In genomic region chr12:46416765-46417404, GRCm38 (mm10) we compare ENCODE assay signal across 25 mouse cellular contexts.
DNase-seq lines count a peak whose midpoint lies in the region; ATAC-seq and TF ChIP-seq lines count a peak whose summit lies in the region.
"Had no signal": no experiment of that assay in that cellular context is flagged by ENCODE, and none has a peak within 500 bp of the region (broad histone marks: within the 10 kb centered on the region; RNA-seq: fewer than 3 reads in every experiment).

No protein-coding gene starts in this region.

- H3K4me3 ChIP-seq in forebrain, embryonic 14.5 days (ENCODE audit: low read depth, low read length): no peak overlapping the region
- no peak overlapping the region for H3K4me3 ChIP-seq in forebrain, embryonic 11.5 days (ENCODE audit: low read depth, low read length)
- H3K4me3 ChIP-seq in layer of hippocampus, adult 2 months: no peak overlapping the region
- H3K4me3 ChIP-seq in midbrain, embryonic 13.5 days (replicated peaks): no peak overlapping the region
- H3K4me3 ChIP-seq in thymus, adult 2 months (ENCODE audit: control insufficient read depth, insufficient read depth, low read length): no peak overlapping the region
- H3K4me3 ChIP-seq: embryonic facial prominence, embryonic 10.5 days; heart, embryonic 12.5 days; hindbrain, embryonic 13.5 days; limb, embryonic 12.5 days; liver, embryonic 13.5 days; lung, embryonic 15.5 days; midbrain, embryonic 12.5 days had no signal

- H3K4me1 ChIP-seq in forebrain, embryonic 14.5 days (ENCODE audit: control insufficient read depth, insufficient read depth, low read length): no peaks in the 10 kb centered on the region
- no peaks in the 10 kb centered on the region for H3K4me1 ChIP-seq in forebrain, embryonic 11.5 days (replicated peaks; ENCODE audit: control insufficient read depth, insufficient read depth, low read length)
- 0 out of 2 replicates have a peak, but pooled peaks cover 5% of the 10 kb centered on the region for H3K4me1 ChIP-seq in midbrain, embryonic 13.5 days (replicated peaks)
- no peaks in the 10 kb centered on the region for H3K4me1 ChIP-seq in thymus, adult 2 months (replicated peaks; ENCODE audit: control insufficient read depth, insufficient read depth, low read length)
- H3K4me1 ChIP-seq: embryonic facial prominence, embryonic 10.5 days; heart, embryonic 12.5 days; hindbrain, embryonic 13.5 days; limb, embryonic 12.5 days; midbrain, embryonic 12.5 days had no signal

- peak; percentile 87 for ATAC-seq in forebrain, embryonic 14.5 days
- no peak for ATAC-seq in forebrain, embryonic 11.5 days (replicated peaks; ENCODE audit: low FRiP score)
- ATAC-seq in midbrain, embryonic 13.5 days: no peak
- ATAC-seq: intestine, embryonic 16.5 days had no signal

- H3K9me3 ChIP-seq in forebrain, embryonic 14.5 days (replicated peaks; ENCODE audit: control insufficient read depth, low read length): no peaks in the 10 kb centered on the region
- no peaks in the 10 kb centered on the region for H3K9me3 ChIP-seq in forebrain, embryonic 11.5 days (ENCODE audit: control insufficient read depth, low read length)
- H3K9me3 ChIP-seq in midbrain, embryonic 13.5 days: no peaks in the 10 kb centered on the region
- H3K9me3 ChIP-seq: embryonic facial prominence, embryonic 10.5 days; G1E; heart, embryonic 12.5 days; hindbrain, embryonic 13.5 days; limb, embryonic 12.5 days; liver, embryonic 13.5 days; lung, embryonic 15.5 days; midbrain, embryonic 12.5 days had no signal

- TF ChIP-seq POLR2A in brain, embryonic 14.5 days (IDR thresholded peaks at IDR 0.05; ENCODE audit: borderline replicate concordance, extremely low read depth, insufficient read depth, insufficient read length, poor library complexity, severe bottlenecking): no peak
- no peak for TF ChIP-seq POLR2A in thymus, adult 2 months (IDR thresholded peaks at IDR 0.05; ENCODE audit: control insufficient read depth, extremely low read depth, insufficient read depth, low read length, poor library complexity)

- TF ChIP-seq CTCF in layer of hippocampus, adult 2 months (conservative IDR thresholded peaks at IDR 0.05): no peak
- TF ChIP-seq CTCF in brain, embryonic 14.5 days (IDR thresholded peaks at IDR 0.05; ENCODE audit: borderline replicate concordance, extremely low read depth, insufficient read depth, insufficient read length): no peak
- no peak for TF ChIP-seq CTCF in thymus, adult 2 months (IDR thresholded peaks at IDR 0.05; ENCODE audit: borderline replicate concordance, control insufficient read depth, extremely low read depth, insufficient read depth, low read length, poor library complexity)

- DNase-seq in forebrain, embryonic 14.5 days (ENCODE audit: low spot score): peak; percentile 78
- DNase-seq in forebrain, embryonic 11.5 days (ENCODE audit: low spot score): no peak
- peak; percentile 56 to 77 for DNase-seq in layer of hippocampus, adult 2 months (ENCODE audit: low spot score in 2 of 2)
- DNase-seq in layer of hippocampus, postnatal 10 days (ENCODE audit: low spot score in 2 of 2): no peak
- DNase-seq in brain, embryonic 14.5 days (ENCODE audit: low read depth): peak; percentile 84
- no peak for DNase-seq in thymus, adult 2 months
- DNase-seq in lung, postnatal 36 days: no peak
- DNase-seq: adrenal gland, postnatal 14 days; cerebellum, adult 18-20 months; gastrocnemius, postnatal 10 days; heart, adult 11 months; heart, postnatal 14 days; liver, embryonic 13.5 days; thymus, postnatal 14 days had no signal

- 55% methylated on average over 3 of the region's 3 CpGs for WGBS in forebrain, embryonic 14.5 days
- WGBS in forebrain, embryonic 11.5 days: 85% methylated on average over 3 of the region's 3 CpGs
- WGBS in midbrain, embryonic 13.5 days: 66% methylated on average over 3 of the region's 3 CpGs
- WGBS in thymus, adult 2 months: 89% methylated on average over 3 of the region's 3 CpGs

- H3K4me2 ChIP-seq in forebrain, embryonic 14.5 days (ENCODE audit: low read length): no peak overlapping the region
- no peak overlapping the region for H3K4me2 ChIP-seq in forebrain, embryonic 11.5 days (ENCODE audit: low read depth, low read length, severe bottlenecking)
- H3K4me2 ChIP-seq in midbrain, embryonic 13.5 days (replicated peaks): no peak overlapping the region
- H3K4me2 ChIP-seq: heart, embryonic 12.5 days; hindbrain, embryonic 13.5 days; limb, embryonic 12.5 days; liver, embryonic 13.5 days; lung, embryonic 15.5 days; midbrain, embryonic 12.5 days had no signal

- H3K36me3 ChIP-seq in forebrain, embryonic 14.5 days (ENCODE audit: control insufficient read depth, insufficient read depth, low read length): no peaks in the 10 kb centered on the region
- no peaks in the 10 kb centered on the region for H3K36me3 ChIP-seq in forebrain, embryonic 11.5 days (ENCODE audit: control insufficient read depth, insufficient read depth, low read length)
- H3K36me3 ChIP-seq in midbrain, embryonic 13.5 days: no peaks in the 10 kb centered on the region
- no peaks in the 10 kb centered on the region for H3K36me3 ChIP-seq in thymus, adult 2 months (ENCODE audit: control insufficient read depth, insufficient read depth, low read length)
- H3K36me3 ChIP-seq: embryonic facial prominence, embryonic 10.5 days; G1E; heart, embryonic 12.5 days; hindbrain, embryonic 13.5 days; limb, embryonic 12.5 days; liver, embryonic 13.5 days; lung, embryonic 15.5 days; midbrain, embryonic 12.5 days had no signal

- H3K9ac ChIP-seq in forebrain, embryonic 14.5 days (ENCODE audit: low read length): no peak overlapping the region
- no peak overlapping the region for H3K9ac ChIP-seq in forebrain, embryonic 11.5 days (ENCODE audit: low read length)
- H3K9ac ChIP-seq in midbrain, embryonic 13.5 days (replicated peaks): no peak overlapping the region
- H3K9ac ChIP-seq: heart, embryonic 12.5 days; hindbrain, embryonic 13.5 days; limb, embryonic 12.5 days; liver, embryonic 13.5 days; lung, embryonic 15.5 days; midbrain, embryonic 12.5 days had no signal

- no peaks in the 10 kb centered on the region for H3K27me3 ChIP-seq in forebrain, embryonic 14.5 days (replicated peaks; ENCODE audit: control insufficient read depth, insufficient read depth, low read length)
- H3K27me3 ChIP-seq in forebrain, embryonic 11.5 days (ENCODE audit: control insufficient read depth, insufficient read depth, low read length): no peaks in the 10 kb centered on the region
- no peaks in the 10 kb centered on the region for H3K27me3 ChIP-seq in midbrain, embryonic 13.5 days
- H3K27me3 ChIP-seq in thymus, adult 2 months (ENCODE audit: control insufficient read depth, insufficient read depth, low read length): no peaks in the 10 kb centered on the region
- H3K27me3 ChIP-seq: heart, embryonic 12.5 days; hindbrain, embryonic 13.5 days; limb, embryonic 12.5 days; liver, embryonic 13.5 days; lung, embryonic 15.5 days; midbrain, embryonic 12.5 days had no signal

- no peak overlapping the region for H3K27ac ChIP-seq in forebrain, embryonic 14.5 days (ENCODE audit: low read depth, low read length)
- H3K27ac ChIP-seq in forebrain, embryonic 11.5 days (ENCODE audit: low read depth, low read length): no peak overlapping the region
- H3K27ac ChIP-seq in layer of hippocampus, adult 2 months: no peak overlapping the region
- H3K27ac ChIP-seq in midbrain, embryonic 13.5 days: peak overlapping the region; percentile 25; the same call in 1 of the 2 replicates
- no peak overlapping the region for H3K27ac ChIP-seq in thymus, adult 2 months (ENCODE audit: control insufficient read depth, insufficient read depth, low read length)
- H3K27ac ChIP-seq: embryonic facial prominence, embryonic 10.5 days; hindbrain, embryonic 13.5 days; limb, embryonic 12.5 days; liver, embryonic 13.5 days; lung, embryonic 15.5 days; macrophage; stomach, postnatal 0 days had no signal

Comparison
In these comparisons a context has a peak if more than half of its experiments do, and no peak if none do; other contexts are left out.
1. DNase-seq: peak in forebrain, embryonic 14.5 days (single experiment), layer of hippocampus, adult 2 months (2 of 2) and brain, embryonic 14.5 days (single experiment); none in forebrain, embryonic 11.5 days (single experiment), layer of hippocampus, postnatal 10 days (0 of 2), thymus, adult 2 months (single experiment) and lung, postnatal 36 days (single experiment).